Mouse (Mus musculus) liver (tissue): ENCODE results near the gene Ece2.

ENCODE experiments used
- DNase-seq: peaks from one replicate; pipeline ENCODE4 v3.0.0-alpha.2; 2020; ENCODE audit warnings: mixed read lengths

The Ece2 gene

DNA sequence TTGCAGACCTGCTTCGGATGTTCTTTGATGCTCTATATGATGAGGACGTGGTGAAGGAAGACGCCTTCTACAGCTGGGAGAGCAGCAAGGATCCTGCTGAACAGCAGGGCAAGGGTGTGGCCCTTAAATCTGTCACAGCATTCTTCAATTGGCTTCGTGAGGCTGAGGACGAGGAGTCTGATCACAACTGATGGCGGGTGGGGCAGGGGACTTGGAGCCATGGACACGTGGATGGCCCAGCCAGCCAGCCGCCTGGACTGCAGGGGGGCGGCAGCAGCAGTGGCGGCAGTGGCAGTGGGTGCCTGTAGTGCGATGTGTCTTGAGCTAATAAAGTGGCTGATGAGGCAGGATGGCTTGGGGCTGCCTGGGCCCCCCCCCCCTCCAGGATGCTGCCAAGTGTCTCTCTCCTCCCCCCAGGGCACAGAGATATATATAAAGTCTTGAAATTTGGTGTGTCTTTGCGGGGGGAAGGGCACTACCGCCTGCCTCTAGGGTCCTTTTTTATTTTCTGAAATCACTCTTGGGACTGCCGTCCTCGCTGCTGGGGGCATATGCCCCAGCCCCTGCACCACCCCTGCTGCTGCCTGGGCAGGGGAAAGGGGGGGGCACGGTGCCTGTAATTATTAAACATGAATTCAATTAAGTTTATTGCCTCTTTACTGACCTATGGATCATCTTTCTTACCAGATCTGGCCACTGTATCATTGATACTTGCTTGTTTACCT lies 62.8 kb downstream of the Ece2 start:
- no peak for DNase-seq

DNA sequence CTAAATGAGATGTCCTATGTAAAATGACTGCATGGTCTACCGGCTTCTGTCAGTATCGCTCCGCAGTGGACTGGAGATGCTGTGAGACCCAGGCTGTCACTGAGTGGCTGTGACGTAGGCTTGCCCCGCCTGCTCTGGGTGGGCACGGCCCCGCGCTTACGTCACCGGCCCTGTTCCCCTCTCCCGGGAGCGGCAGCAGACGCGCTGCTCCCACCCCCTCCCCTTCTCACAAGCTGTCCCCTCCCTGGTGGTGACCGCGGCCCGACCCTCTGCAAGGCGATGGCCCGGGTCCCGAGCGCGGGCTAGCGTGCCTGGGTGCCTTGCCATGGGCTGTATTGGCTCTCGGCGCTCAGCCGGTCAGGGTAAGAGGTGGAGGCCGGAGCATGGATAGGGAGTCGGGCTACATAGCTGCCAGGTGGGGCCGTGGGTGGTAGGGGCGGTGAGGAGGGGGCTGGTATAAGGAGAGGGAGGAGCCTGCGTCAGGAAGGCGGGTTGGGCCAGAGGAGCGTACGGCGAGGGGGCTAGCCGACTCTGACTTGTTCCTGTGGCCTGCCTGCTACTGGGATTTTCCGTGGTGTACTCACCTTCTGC lies 63.6 kb downstream of the Ece2 start, which contains the start of gene Fam131a:
Fam131a (plus strand) TSS at position 131 of the 591 bp plus-strand sequence.
- DNase-seq, result peak; percentile 89

DNA sequence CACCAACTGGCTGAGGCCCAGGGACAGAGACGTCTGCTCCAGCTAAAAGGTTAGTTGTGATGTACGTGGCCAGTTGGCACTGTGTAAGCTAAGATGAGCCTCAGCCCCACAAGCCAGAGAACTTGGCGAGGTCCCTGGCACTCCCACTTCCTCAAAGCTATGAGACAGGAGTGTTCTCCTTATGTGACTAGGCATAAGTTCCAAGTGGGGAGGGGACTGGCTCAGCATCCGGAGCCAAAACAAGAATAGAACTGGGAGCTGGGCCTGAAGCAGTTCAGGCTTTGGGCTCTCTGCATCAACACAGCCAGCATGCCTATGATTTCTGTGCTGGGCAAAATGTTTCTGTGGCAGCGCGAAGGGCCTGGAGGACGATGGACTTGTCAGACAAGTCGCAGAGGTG lies 65.2 kb downstream of the Ece2 start:
- DNase-seq, result no peak

DNA sequence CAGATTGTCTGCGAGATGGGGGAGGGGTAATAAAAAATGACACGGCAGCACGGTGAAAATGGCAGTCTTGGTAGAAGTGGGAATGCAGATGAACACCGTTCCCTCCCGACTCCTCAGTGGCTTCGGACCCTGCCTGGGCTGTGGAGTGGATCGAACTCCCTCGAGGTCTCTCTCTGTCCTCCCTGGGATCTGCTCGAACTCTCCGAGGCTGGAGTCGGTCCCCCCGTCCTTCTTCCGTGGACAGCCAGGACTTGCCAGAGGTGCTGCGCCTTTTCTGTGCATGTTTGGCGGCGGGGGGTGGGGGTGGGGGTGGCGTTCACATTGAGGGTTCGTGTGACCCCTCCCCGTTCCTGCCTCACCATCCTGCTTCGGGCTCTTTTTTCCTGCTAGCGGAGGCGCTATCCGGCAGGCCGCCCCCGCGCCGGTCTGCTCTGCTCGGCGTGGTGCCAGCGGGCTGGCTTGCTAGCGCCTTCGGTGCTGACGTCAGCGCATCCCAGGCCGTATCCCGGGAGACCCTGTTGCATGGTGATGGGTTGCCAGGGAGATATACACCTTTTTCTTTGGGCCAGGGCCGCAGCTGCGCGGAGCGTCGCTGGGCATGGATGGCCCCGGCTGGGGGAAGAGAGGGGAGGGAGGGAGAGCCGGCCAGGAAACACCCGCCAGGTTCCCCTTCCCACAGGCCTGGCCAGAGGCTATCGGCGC lies 66.1 kb downstream of the Ece2 start:
- peak; percentile 70 for DNase-seq
